Mouse (Mus musculus) bone marrow macrophage, adult 2 months (primary cell): ENCODE results near the gene 1700008O03Rik. TPM values are rescaled to one million over a fixed set of nuclear protein-coding genes. Genes with fewer than 3 reads are reported as not detected.

Experiments
- H3K27ac ChIP-seq: 2 replicates; pipeline ENCODE4 v1.5.1; 2012; ENCODE audit warnings: low read depth, low read length; ENCODE audit not compliant: insufficient read depth
- H3K4me1 ChIP-seq: 2 replicates; pipeline ENCODE4 v1.6.1; 2012; ENCODE audit warnings: low read length; ENCODE audit not compliant: control insufficient read depth, insufficient read depth
- H3K4me3 ChIP-seq: 2 replicates; pipeline ENCODE4 v1.5.1; 2012; ENCODE audit warnings: mild to moderate bottlenecking, low read length, moderate library complexity; ENCODE audit not compliant: insufficient read depth
- CTCF ChIP-seq: IDR thresholded peaks from 2 replicates; pipeline ENCODE4 v1.5.1; 2012; ENCODE audit warnings: low read depth, mild to moderate bottlenecking, low read length, moderate library complexity
- POLR2A ChIP-seq: IDR thresholded peaks from 2 replicates; pipeline ENCODE4 v1.6.1; 2012; ENCODE audit warnings: mild to moderate bottlenecking, low read depth, low read length, borderline replicate concordance
- polyA plus RNA-seq: library from polyadenylated mRNA; stranded (reverse); fragments of >200 nt; gene quantifications from 2 replicates; pipeline ENCODE4 v1.2.4, GENCODE M21; 2012; ENCODE audit not compliant: missing spikeins, insufficient read depth, insufficient read length

Gene 1700008O03Rik
- polyA plus RNA-seq, 1 experiment = 1.2 TPM

DNA sequence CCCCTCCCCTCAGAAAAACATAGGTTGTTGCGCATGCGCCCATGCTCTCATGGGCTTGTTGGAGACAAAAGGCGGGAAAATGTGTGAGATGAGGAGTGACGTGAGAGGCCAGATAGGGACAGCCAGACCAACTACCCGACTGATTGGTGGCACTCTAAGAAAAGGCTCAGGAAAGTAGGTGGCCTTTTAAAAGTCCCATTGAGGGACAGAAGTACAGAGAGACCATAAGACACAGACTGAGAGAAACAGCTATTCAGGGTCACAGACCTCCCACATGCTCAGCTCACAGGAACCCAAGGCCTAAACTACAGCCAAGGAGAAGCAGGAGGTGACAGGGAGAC, 20.4 kb upstream of the 1700008O03Rik start:
- Histone ChIP-seq H3K4me1 (peaks cover 10% of the 10 kb centered on the region), H3K4me3 (peak overlapping the region; percentile 33), H3K27ac (no peak overlapping the region)
- TF ChIP-seq POLR2A (no peak), CTCF (no peak)

DNA sequence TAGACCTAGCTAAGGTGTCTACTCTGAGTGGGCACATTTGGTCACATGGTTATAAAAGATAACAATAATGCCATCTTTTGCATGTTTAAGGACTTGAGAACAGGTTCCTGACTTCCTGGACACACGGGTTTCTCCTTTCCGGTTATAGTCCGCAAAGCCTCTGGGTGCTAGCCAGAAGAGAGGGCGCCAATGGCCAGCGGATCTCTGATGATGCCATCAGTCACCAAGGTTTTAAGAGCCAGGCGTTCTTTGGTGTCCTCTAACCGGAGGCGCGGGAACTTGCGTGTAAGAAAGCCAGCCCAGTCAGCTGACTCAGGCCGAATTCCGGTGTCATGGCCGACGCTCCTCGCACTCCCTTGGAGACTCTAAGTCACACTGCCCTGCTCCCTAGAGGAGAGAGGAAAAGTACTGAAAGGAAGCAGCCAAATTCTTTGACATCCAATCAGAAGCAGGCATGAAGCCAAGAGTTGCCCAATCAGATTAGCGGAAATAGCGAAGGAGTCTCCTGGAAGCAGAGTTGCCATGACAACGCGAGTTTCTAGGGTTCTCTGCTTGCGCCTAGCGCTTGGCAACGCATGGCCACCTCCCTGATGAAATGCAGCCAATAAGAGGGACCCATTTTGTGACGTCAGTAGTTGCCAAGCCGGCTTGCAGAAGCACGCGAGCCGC, 19.9 kb upstream of the 1700008O03Rik start:
- peak overlapping the region; percentile 13; the same call in 1 of the 2 replicates for H3K27ac ChIP-seq
- TF ChIP-seq POLR2A = no peak
- no peak for TF ChIP-seq CTCF
- peaks cover 11% of the 10 kb centered on the region for H3K4me1 ChIP-seq
- peak overlapping the region; percentile 33 for H3K4me3 ChIP-seq

DNA sequence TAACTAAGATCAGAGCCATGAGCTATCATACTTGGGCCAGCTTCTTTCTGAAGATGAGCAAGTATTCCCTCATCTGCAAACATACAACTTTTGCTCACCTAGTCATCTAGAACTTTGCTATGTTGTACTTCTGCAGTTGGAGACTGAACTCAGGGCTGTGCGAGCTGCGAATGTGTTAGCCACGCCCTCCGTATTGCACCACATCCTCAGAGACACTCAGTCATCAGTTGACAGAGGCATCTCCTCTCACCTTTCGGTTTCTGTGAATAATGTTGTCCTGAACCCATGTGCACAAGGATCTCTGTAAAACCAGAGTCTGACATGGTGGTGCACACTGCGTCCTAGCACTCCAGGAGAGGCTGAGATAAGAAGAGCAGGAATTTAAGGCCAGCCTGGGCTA, 16.1 kb upstream of the 1700008O03Rik start:
- Histone ChIP-seq H3K27ac (no peak overlapping the region), H3K4me1 (peaks cover 11% of the 10 kb centered on the region), H3K4me3 (no peak overlapping the region)
- no peak for TF ChIP-seq CTCF
- TF ChIP-seq POLR2A = no peak

DNA sequence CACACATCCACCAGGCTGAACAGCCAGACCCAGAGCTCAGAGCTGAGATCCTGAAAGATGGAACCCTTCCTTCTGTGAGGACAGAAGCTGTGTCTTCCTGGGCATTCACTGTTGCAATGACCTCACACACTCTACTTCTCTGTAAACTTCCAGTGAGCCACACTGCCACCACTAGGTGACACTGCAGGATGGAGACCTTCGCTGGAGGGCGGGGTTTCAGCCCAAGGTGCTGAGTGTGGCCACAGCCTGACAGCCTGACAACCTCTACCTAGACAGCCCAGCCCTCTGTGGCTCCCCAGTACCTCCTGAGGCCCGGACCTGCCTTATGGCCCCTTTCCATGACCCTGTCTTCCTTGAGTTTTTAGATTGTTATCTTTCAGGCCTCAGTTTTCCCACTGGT, 12.9 kb upstream of the 1700008O03Rik start:
- Histone ChIP-seq H3K4me1 (peaks cover 9% of the 10 kb centered on the region), H3K4me3 (no peak overlapping the region), H3K27ac (no peak overlapping the region)
- TF ChIP-seq POLR2A (no peak), CTCF (peak; percentile 53)

DNA sequence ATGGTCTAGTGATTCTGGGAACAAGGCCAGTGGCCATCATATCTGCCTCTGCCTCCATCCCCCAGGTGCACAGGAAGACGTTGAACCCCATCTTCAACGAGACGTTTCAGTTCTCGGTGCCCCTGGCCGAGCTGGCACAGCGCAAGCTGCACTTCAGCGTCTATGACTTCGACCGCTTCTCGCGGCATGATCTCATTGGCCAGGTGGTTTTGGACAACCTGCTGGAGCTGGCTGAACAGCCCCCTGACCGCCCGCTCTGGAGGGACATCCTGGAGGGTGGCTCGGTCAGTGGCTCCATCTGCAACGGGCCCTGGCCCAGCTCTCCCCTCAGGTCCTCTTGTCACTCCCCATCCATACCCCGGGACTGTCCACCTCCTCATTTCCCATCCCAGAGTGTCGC, 7.7 kb upstream of the 1700008O03Rik start:
- H3K27ac ChIP-seq = no peak overlapping the region
- no peaks in the 10 kb centered on the region for H3K4me1 ChIP-seq
- no peak overlapping the region for H3K4me3 ChIP-seq
- TF ChIP-seq CTCF (no peak), POLR2A (no peak)

DNA sequence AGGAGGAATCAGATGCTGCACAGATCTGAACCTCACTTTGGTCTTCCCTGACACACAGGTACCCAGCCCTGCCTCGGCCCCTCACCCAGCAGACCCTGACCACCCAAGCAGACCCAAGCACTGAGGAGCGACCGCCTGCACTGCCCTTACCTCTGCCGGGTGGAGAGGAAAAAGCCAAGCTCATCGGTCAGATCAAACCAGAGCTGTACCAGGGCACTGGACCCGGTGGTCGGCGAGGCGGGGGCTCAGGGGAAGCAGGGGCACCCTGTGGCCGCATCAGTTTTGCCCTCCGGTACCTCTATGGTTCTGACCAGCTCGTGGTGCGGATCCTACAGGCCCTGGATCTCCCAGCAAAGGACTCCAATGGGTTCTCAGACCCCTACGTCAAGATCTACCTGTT, 6.7 kb upstream of the 1700008O03Rik start:
- H3K4me3 ChIP-seq = no peak overlapping the region
- TF ChIP-seq POLR2A = no peak
- H3K27ac ChIP-seq = no peak overlapping the region
- no peaks in the 10 kb centered on the region for H3K4me1 ChIP-seq

DNA sequence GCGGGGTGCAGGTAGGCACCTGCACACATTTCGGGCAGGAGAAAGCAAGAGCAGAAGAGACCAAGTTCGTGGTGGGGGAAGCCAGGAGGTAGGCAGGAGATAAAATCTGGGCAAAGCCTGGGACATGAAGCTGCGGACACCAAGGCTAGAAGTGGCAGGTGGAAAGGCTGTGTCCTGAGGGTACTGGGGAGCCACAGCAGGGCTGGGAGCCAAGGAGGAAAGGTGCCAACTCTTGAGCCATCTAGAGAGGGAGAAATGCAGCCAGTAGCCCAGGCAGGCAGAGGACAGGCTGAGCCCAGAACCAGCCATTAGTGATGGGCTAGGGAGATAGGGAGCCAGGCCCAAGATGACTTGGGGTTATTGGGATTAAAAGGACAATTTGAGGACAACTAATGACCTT, 6.2 kb upstream of the 1700008O03Rik start:
- Histone ChIP-seq H3K27ac (no peak overlapping the region), H3K4me1 (no peaks in the 10 kb centered on the region), H3K4me3 (no peak overlapping the region)
- TF ChIP-seq CTCF = no peak
- TF ChIP-seq POLR2A = no peak

DNA sequence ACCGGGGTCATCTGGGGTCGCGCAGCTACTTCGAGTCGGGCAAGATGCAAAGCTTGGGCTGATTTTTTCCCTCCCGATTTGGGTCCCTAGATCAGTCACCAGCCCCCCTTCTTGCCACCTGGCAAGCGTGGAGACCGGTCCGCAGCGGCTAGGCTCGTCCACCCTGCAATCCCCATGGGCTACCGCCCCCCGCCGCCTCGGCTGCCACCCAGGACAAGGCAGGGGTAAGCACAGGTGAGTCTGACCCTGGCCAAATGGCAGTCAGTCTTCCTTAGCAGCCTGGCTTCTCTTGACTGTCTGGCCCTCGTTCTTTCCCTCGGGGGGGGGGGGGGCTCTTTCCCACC, 932 bp downstream of the 1700008O03Rik start:
- Histone ChIP-seq H3K27ac (no peak overlapping the region), H3K4me3 (peak overlapping the region; percentile 49), H3K4me1 (no peaks in the 10 kb centered on the region)
- TF ChIP-seq POLR2A = no peak
- TF ChIP-seq CTCF = no peak

DNA sequence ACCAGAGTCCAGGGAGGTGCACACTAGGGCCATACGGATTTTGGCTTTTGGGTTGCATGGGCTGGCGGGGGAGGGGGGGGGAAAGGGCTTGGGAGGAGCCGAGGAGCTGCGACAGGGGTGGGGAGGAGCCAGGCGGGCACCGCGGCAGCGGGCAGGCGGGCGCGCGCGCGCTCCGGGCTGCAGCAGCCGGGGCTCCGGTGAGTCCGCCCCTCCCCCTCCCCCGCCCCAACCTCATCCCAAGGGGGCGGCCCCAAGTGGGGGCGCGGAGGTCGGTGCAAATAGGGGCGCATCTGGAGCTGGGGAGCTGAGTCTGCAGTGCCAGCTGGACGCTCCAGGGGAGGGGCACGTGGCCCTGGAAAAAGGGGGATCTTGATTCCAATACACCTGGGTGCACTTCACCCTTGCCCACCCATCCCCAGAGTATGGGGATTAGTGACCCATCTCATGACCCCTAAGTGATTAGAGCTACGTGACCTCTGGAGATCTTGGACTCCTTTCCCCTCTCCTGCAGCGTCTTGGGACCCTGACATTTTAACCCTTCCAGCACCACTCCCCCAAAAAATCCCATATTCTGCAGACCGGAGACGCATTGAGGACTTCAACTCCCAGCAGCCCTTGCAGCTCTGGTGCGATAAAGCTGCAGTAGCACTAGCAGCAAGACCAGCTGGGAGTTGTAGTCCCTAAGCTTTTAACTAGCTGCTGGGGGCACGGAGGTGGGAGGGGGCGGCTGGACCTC, 1.5 kb downstream of the 1700008O03Rik start, which contains the start of gene Syt3:
TSS of gene Syt3 (plus strand) at position 123 of the 736 bp plus-strand sequence.
- TF ChIP-seq CTCF = no peak
- TF ChIP-seq POLR2A = no peak
- H3K27ac ChIP-seq = no peak within 1 kb of the TSS
- H3K4me3 ChIP-seq = peak within 1 kb of the TSS; percentile 49
- H3K4me1 ChIP-seq = peaks cover 3% of the 10 kb centered on the region; the same call in 1 of the 2 replicates

DNA sequence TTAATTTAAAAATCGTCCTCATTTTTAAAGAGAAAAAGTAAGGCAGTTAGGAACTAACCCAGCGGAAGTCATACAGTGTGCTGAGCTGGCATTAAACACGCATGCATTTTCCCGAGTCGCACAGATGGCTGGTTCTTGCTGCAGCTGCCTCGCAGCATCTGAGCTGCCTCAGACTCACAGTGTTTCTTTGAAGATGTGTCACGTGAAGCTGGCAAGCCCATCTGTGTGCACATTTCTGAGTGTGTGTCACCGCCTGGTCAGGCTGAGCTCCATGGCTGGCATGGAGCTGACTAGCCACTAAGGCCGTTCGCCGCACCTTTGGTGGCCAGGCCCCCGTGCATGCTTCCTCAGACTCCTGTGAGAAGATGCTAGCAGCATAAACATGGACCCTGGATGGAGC, 3.1 kb downstream of the 1700008O03Rik start:
- Histone ChIP-seq H3K4me1 (peaks cover 15% of the 10 kb centered on the region), H3K4me3 (no peak overlapping the region), H3K27ac (no peak overlapping the region)
- no peak for TF ChIP-seq CTCF
- TF ChIP-seq POLR2A = no peak
